Mouse (Mus musculus) liver, adult 2 months (tissue): Measurements from ENCODE around the gene Tab3. TPM values are rescaled to one million over a fixed set of nuclear protein-coding genes. Genes with fewer than 3 reads are reported as not detected.

Experiments used
- DNase-seq: peaks from one replicate; pipeline ENCODE4 v3.0.0-alpha.2; 2011; ENCODE audit warnings: low read depth, low spot score; ENCODE audit errors: extremely low read depth
- H3K27ac ChIP-seq: fragments of 200-500 bp; replicated peaks from 2 replicates; pipeline ENCODE4 v1.5.1; 2012; ENCODE audit warnings: low read depth, mild to moderate bottlenecking, control low read depth, inconsistent platforms, low read length; ENCODE audit not compliant: insufficient read depth
- H3K27me3 ChIP-seq: fragments of 200-500 bp; 2 replicates; pipeline ENCODE4 v1.6.1; 2012; ENCODE audit warnings: mild to moderate bottlenecking, moderate library complexity, low read length, inconsistent platforms; ENCODE audit not compliant: control insufficient read depth, insufficient read depth
- H3K36me3 ChIP-seq: fragments of 200-500 bp; 2 replicates; pipeline ENCODE4 v1.6.1; 2012; ENCODE audit warnings: low read length, inconsistent platforms; ENCODE audit not compliant: control insufficient read depth, insufficient read depth
- H3K4me1 ChIP-seq: fragments of 200-500 bp; 2 replicates; pipeline ENCODE4 v1.6.1; 2011; ENCODE audit warnings: low read length; ENCODE audit not compliant: control insufficient read depth, insufficient read depth
- H3K4me3 ChIP-seq: fragments of 200-500 bp; 2 replicates; pipeline ENCODE4 v1.5.1; 2011; ENCODE audit warnings: low read depth, mild to moderate bottlenecking, control low read depth, low read length, moderate library complexity; ENCODE audit not compliant: insufficient read depth
- H3K79me2 ChIP-seq: fragments of 200-500 bp; 2 replicates; pipeline ENCODE4 v1.6.1; 2012; ENCODE audit warnings: inconsistent platforms, mild to moderate bottlenecking, low read length, moderate library complexity; ENCODE audit not compliant: control insufficient read depth, insufficient read depth
- H3K9ac ChIP-seq: fragments of 200-500 bp; 2 replicates; pipeline ENCODE4 v1.6.1; 2012; ENCODE audit warnings: low read depth, mild to moderate bottlenecking, control low read depth, inconsistent platforms, low read length
- CTCF ChIP-seq: fragments of 200-500 bp; IDR thresholded peaks from 2 replicates; pipeline ENCODE4 v1.5.1; 2011; ENCODE audit warnings: low read depth, low read length, control low read depth
- POLR2A ChIP-seq: fragments of 200-500 bp; IDR thresholded peaks from 2 replicates; pipeline ENCODE4 v1.6.1; 2011; ENCODE audit warnings: low read length, control low read depth; ENCODE audit not compliant: insufficient read depth; ENCODE audit errors: extremely low read depth
- whole genome bisulfite sequencing: fragments of 180-500 bp; shearing (Covaris S2); methylation state at CpG from one replicate; pipeline ENCODE4 v1.1.7; 2018; 5-methylcytosine and 5-hydroxymethylcytosine counted together
- polyA plus RNA-seq: library from polyadenylated mRNA; depleted of rRNA; stranded (reverse); fragments of >200 nt; gene quantifications from 2 replicates; pipeline ENCODE4 v1.2.3, GENCODE M21; 2012
- total RNA-seq: library from RNA; depleted of rRNA; stranded (reverse); fragments of >200 nt; gene quantifications from 2 replicates; pipeline ENCODE4 v1.2.3, GENCODE M21; 2014

Gene Tab3
- total and polyA plus RNA-seq, 2 experiments, result 1.7 to 3.4 TPM

DNA sequence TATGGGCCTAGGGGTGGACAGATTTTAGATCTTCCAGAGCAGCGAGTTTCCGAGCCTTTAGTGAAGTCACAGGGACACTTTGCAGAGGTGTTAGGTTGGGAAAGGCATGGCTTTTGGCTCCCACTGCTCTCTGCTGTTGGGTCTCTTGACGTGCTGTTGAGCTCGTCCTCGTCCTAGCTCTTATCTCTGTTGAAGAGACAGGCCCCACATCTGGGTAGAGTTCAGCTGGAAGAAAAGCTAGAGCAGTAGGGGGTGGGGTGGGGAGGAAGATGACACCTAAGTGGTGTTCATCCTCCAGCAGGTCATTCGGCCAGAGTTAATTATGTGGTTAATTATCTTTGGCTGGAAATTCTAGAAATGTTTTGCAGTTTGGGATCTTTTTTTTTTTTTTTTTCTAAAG is 2.5 kb downstream of the Tab3 start:
- no peaks in the 10 kb centered on the region; the same call in 1 of the 2 replicates for H3K4me1 ChIP-seq
- H3K9ac ChIP-seq, result no peak overlapping the region
- H3K36me3 ChIP-seq, result no peaks in the 10 kb centered on the region
- H3K4me3 ChIP-seq, result no peak overlapping the region
- H3K27ac ChIP-seq, result no peak overlapping the region
- WGBS, result 83% methylated on average over 6 of the region's 6 CpGs
- TF ChIP-seq CTCF (no peak), POLR2A (no peak)
- peaks cover 6% of the 10 kb centered on the region for H3K79me2 ChIP-seq
- no peaks in the 10 kb centered on the region for H3K27me3 ChIP-seq
- no peak for DNase-seq

DNA sequence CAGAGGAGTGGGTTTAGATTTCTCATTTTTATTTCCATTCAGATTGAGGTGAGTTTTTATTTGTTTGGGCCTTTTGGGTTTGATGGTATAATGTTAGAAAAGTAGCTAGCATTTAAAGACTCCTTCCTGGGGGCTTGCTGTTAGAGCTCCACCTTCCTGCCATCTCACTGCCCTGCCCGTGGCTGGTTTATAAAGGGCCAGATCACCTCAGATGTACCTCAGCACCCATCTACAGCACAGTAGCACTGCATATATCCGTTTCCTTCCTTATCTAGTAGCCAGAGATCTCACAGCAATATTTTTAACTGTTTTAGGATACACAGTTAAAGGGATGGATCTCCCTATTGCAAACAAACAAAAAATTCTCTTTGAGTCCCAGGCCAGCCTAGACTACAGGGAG is 6.9 kb downstream of the Tab3 start:
- Histone ChIP-seq H3K9ac (no peak overlapping the region), H3K79me2 (no peaks in the 10 kb centered on the region; the same call in 1 of the 2 replicates), H3K4me1 (no peaks in the 10 kb centered on the region; the same call in 1 of the 2 replicates), H3K4me3 (no peak overlapping the region), H3K27me3 (no peaks in the 10 kb centered on the region), H3K36me3 (no peaks in the 10 kb centered on the region), H3K27ac (no peak overlapping the region)
- TF ChIP-seq POLR2A (no peak), CTCF (no peak)
- 75% methylated on average over 2 of the region's 2 CpGs for WGBS
- DNase-seq, result no peak

- H3K27ac ChIP-seq, result no peak overlapping the region
- no peaks in the 10 kb centered on the region for H3K27me3 ChIP-seq
- peaks cover 2% of the 10 kb centered on the region; the same call in 1 of the 2 replicates for H3K79me2 ChIP-seq
- H3K36me3 ChIP-seq, result no peaks in the 10 kb centered on the region
- H3K4me1 ChIP-seq, result no peaks in the 10 kb centered on the region; the same call in 1 of the 2 replicates
- 81% methylated on average over 1 of the region's 1 CpGs for WGBS
- no peak overlapping the region for H3K4me3 ChIP-seq
- no peak overlapping the region for H3K9ac ChIP-seq
- TF ChIP-seq CTCF (no peak), POLR2A (no peak)
- no peak for DNase-seq
Observed at GRCm38 (mm10) chrX:85582517-85582916, 8.7 kb downstream of the Tab3 start.

GRCm38 (mm10) chrX:85585575-85585974 is 11.8 kb downstream of the Tab3 start:
- TF ChIP-seq CTCF (peak; percentile 25; the same call in 1 of the 2 replicates), POLR2A (no peak)
- no peak for DNase-seq
- H3K79me2 ChIP-seq, result peaks cover 2% of the 10 kb centered on the region; the same call in 1 of the 2 replicates
- H3K36me3 ChIP-seq, result no peaks in the 10 kb centered on the region
- no peak overlapping the region for H3K9ac ChIP-seq
- H3K27me3 ChIP-seq, result no peaks in the 10 kb centered on the region
- H3K4me1 ChIP-seq, result no peaks in the 10 kb centered on the region
- H3K27ac ChIP-seq, result no peak overlapping the region
- H3K4me3 ChIP-seq, result no peak overlapping the region

DNA sequence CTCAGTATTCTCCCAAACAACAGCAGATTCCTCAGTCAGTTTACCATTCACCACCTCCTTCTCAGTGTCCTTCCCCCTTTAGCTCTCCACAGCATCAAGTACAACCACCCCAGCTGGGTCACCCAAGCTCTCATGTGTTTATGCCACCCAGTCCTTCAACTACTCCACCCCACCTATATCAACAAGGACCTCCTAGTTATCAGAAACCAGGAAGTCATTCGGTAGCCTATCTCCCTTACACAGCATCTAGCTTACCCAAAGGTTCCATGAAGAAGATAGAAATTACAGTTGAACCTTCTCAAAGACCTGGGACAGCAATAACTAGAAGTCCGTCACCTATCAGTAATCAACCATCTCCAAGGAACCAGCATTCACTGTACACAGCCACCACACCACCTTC is 40.9 kb downstream of the Tab3 start:
- Histone ChIP-seq H3K27me3 (no peaks in the 10 kb centered on the region), H3K4me3 (no peak overlapping the region), H3K36me3 (no peaks in the 10 kb centered on the region; the same call in 1 of the 2 replicates), H3K79me2 (no peaks in the 10 kb centered on the region), H3K27ac (no peak overlapping the region), H3K9ac (no peak overlapping the region), H3K4me1 (no peaks in the 10 kb centered on the region)
- DNase-seq, result no peak
- WGBS, result 93% methylated on average over 2 of the region's 2 CpGs
- TF ChIP-seq POLR2A (no peak), CTCF (no peak)

- 25% methylated on average over 8 of the region's 8 CpGs for WGBS
- Histone ChIP-seq H3K27ac (no peak overlapping the region), H3K4me3 (no peak overlapping the region), H3K9ac (no peak overlapping the region), H3K4me1 (no peaks in the 10 kb centered on the region), H3K36me3 (no peaks in the 10 kb centered on the region), H3K79me2 (no peaks in the 10 kb centered on the region), H3K27me3 (no peaks in the 10 kb centered on the region)
- TF ChIP-seq CTCF (peak; percentile 31; the same call in 1 of the 2 replicates), POLR2A (no peak)
- peak; percentile 42 for DNase-seq
Observed at GRCm38 (mm10) chrX:85646204-85646777, 72.5 kb downstream of the Tab3 start.
